Mouse (Mus musculus): ENCODE results near the gene Sfpq.

GRCm38 (mm10) chr4:126986768-126987167, 34.4 kb upstream of the Sfpq start:
- TF ChIP-seq CTCF (IDR thresholded peaks at IDR 0.05; ENCODE audit: low read depth) (peak; percentile 15; the same call in 1 of the 2 replicates), EP300 (IDR thresholded peaks at IDR 0.05; ENCODE audit: low read depth) (no peak)

All from liver, embryonic 14.5 days (tissue).